Mouse (Mus musculus) myocyte (in vitro differentiated cells): ENCODE measurements around the gene Clpb. TPM values are rescaled to one million over a fixed set of nuclear protein-coding genes. Genes with fewer than 3 reads are reported as not detected.

Experiments used
- H3K27me3 ChIP-seq: one replicate; pipeline ENCODE4 v1.6.1; 2011; ENCODE audit not compliant: control insufficient read depth, insufficient read depth, insufficient read length
- H3K36me3 ChIP-seq: one replicate; pipeline ENCODE4 v1.6.1; 2011; ENCODE audit not compliant: control insufficient read depth, insufficient read depth
- H3K4me2 ChIP-seq: one replicate; pipeline ENCODE4 v1.6.1; 2011; ENCODE audit warnings: low read depth, control low read depth
- H3K4me3 ChIP-seq: one replicate; pipeline ENCODE4 v1.5.1; 2011; ENCODE audit warnings: mild to moderate bottlenecking, control low read depth, moderate library complexity
- H3K79me2 ChIP-seq: one replicate; pipeline ENCODE4 v1.6.1; 2011; ENCODE audit not compliant: control insufficient read depth, insufficient read depth
- H3ac ChIP-seq: one replicate; pipeline ENCODE4 v1.6.1; 2011; ENCODE audit not compliant: control insufficient read depth, insufficient read length
- CEBPB ChIP-seq: IDR thresholded peaks from 2 replicates; pipeline ENCODE4 v1.6.1; 2011; ENCODE audit warnings: mild to moderate bottlenecking, moderate library complexity; ENCODE audit not compliant: poor library complexity, insufficient read depth, severe bottlenecking
- E2F4 ChIP-seq: IDR thresholded peaks from one replicate; pipeline ENCODE4 v1.6.1; 2011; ENCODE audit warnings: mild to moderate bottlenecking, control low read depth, moderate library complexity; ENCODE audit not compliant: insufficient read depth
- MAX ChIP-seq: IDR thresholded peaks from one replicate; pipeline ENCODE4 v1.6.1; 2011; ENCODE audit warnings: low read depth, mild to moderate bottlenecking, control low read depth
- MYOD1 ChIP-seq, 3 experiments: IDR thresholded peaks; one replicate each; pipeline ENCODE4 v1.6.1; 2011; ENCODE audit warnings: control low read depth in 2 of 3, low read depth in 2 of 3, mild to moderate bottlenecking in 2 of 3, moderate library complexity in 1 of 3; ENCODE audit not compliant: insufficient read length in 2 of 3, control insufficient read depth in 1 of 3
- MYOG ChIP-seq, 3 experiments: IDR thresholded peaks; one replicate each; pipeline ENCODE4 v1.6.1; 2011; ENCODE audit warnings: control low read depth in 2 of 3, low read depth in 2 of 3, mild to moderate bottlenecking in 2 of 3; ENCODE audit not compliant: insufficient read length in 2 of 3, control insufficient read depth in 1 of 3, insufficient read depth in 1 of 3
- POLR2A ChIP-seq: IDR thresholded peaks from one replicate; pipeline ENCODE4 v1.6.1; 2011; ENCODE audit warnings: low read depth, mild to moderate bottlenecking, control low read depth, moderate library complexity; ENCODE audit not compliant: insufficient read length
- POLR2AphosphoS2 ChIP-seq: IDR thresholded peaks from one replicate; pipeline ENCODE4 v1.6.1; 2011; ENCODE audit warnings: low read depth, control low read depth; ENCODE audit not compliant: insufficient read length
- REST ChIP-seq: IDR thresholded peaks from one replicate; pipeline ENCODE4 v1.6.1; 2011; ENCODE audit warnings: mild to moderate bottlenecking, control low read depth, moderate library complexity; ENCODE audit not compliant: insufficient read depth, insufficient read length
- SRF ChIP-seq: IDR thresholded peaks from one replicate; pipeline ENCODE4 v1.6.1; 2011; ENCODE audit warnings: low read depth; ENCODE audit not compliant: control insufficient read depth, insufficient read length
- TCF12 ChIP-seq: IDR thresholded peaks from one replicate; pipeline ENCODE4 v1.6.1; 2011; ENCODE audit warnings: mild to moderate bottlenecking, control low read depth; ENCODE audit not compliant: poor library complexity, insufficient read depth, severe bottlenecking
- TCF3 ChIP-seq: IDR thresholded peaks from one replicate; pipeline ENCODE4 v1.6.1; 2011; ENCODE audit warnings: low read depth, control low read depth; ENCODE audit not compliant: insufficient read length
- USF1 ChIP-seq: IDR thresholded peaks from one replicate; pipeline ENCODE4 v1.6.1; 2011; ENCODE audit warnings: low read depth, mild to moderate bottlenecking, control low read depth, moderate library complexity
- polyA plus RNA-seq: library from polyadenylated mRNA; unstranded; fragments of >200 nt; fragmentation: generic; extraction: Trizol; gene quantifications from one replicate; pipeline ENCODE4 v1.2.1, GENCODE M21; 2012; ENCODE audit warnings: missing spikeins

Gene Clpb
- polyA plus RNA-seq, 1 experiment, result 114 TPM

- no peak overlapping the region for H3ac ChIP-seq
- H3K79me2 ChIP-seq, result no peaks in the 10 kb centered on the region
- peaks cover 3% of the 10 kb centered on the region for H3K36me3 ChIP-seq
- TF ChIP-seq USF1 (no peak), E2F4 (no peak), SRF (no peak), TCF3 (no peak), MYOG (IDR thresholded peaks at IDR 0.05; ENCODE audit: control insufficient read depth in 1 of 3, insufficient read depth in 1 of 3, insufficient read length in 2 of 3, low read depth in 2 of 3) (no peak), REST (no peak), MAX (no peak), MYOD1 (IDR thresholded peaks at IDR 0.05; ENCODE audit: control insufficient read depth in 1 of 3, insufficient read length in 2 of 3, low read depth in 2 of 3) (no peak)
- H3K4me3 ChIP-seq, result no peak overlapping the region
- H3K27me3 ChIP-seq, result no peaks in the 10 kb centered on the region
- H3K4me2 ChIP-seq, result no peak overlapping the region
These were observed 69.6 kb downstream of the Clpb start for GRCm38 (mm10) chr7:101733042-101733441.

- no peaks in the 10 kb centered on the region for H3K27me3 ChIP-seq
- no peak overlapping the region for H3K4me3 ChIP-seq
- no peaks in the 10 kb centered on the region for H3K79me2 ChIP-seq
- peaks cover 3% of the 10 kb centered on the region for H3K36me3 ChIP-seq
- H3K4me2 ChIP-seq, result no peak overlapping the region
- TF ChIP-seq USF1, result no peak
- TF ChIP-seq E2F4, result no peak
- no peak for TF ChIP-seq CEBPB
- no peak for TF ChIP-seq POLR2A
- no peak for TF ChIP-seq MYOD1 (IDR thresholded peaks at IDR 0.05; ENCODE audit: control insufficient read depth in 1 of 3, insufficient read length in 2 of 3, low read depth in 2 of 3)
- TF ChIP-seq POLR2AphosphoS2, result no peak
- no peak for TF ChIP-seq TCF12
- no peak for TF ChIP-seq SRF
- no peak for TF ChIP-seq MAX
- no peak for TF ChIP-seq REST
- TF ChIP-seq TCF3, result no peak
- TF ChIP-seq MYOG (IDR thresholded peaks at IDR 0.05; ENCODE audit: control insufficient read depth in 1 of 3, insufficient read depth in 1 of 3, insufficient read length in 2 of 3, low read depth in 2 of 3), result no peak
- no peak overlapping the region for H3ac ChIP-seq
These were observed 71.9 kb downstream of the Clpb start for GRCm38 (mm10) chr7:101735297-101735696.

GRCm38 (mm10) chr7:101737735-101738134, 74.3 kb downstream of the Clpb start:
- no peaks in the 10 kb centered on the region for H3K27me3 ChIP-seq
- no peak overlapping the region for H3ac ChIP-seq
- TF ChIP-seq CEBPB (no peak), USF1 (no peak), REST (no peak), POLR2A (no peak), TCF12 (no peak), MAX (no peak), MYOD1 (IDR thresholded peaks at IDR 0.05; ENCODE audit: control insufficient read depth in 1 of 3, insufficient read length in 2 of 3, low read depth in 2 of 3) (no peak), POLR2AphosphoS2 (no peak), TCF3 (no peak), E2F4 (no peak), MYOG (IDR thresholded peaks at IDR 0.05; ENCODE audit: control insufficient read depth in 1 of 3, insufficient read depth in 1 of 3, insufficient read length in 2 of 3, low read depth in 2 of 3) (no peak)
- H3K4me2 ChIP-seq, result no peak overlapping the region
- H3K4me3 ChIP-seq, result no peak overlapping the region
- no peaks in the 10 kb centered on the region for H3K36me3 ChIP-seq
- no peaks in the 10 kb centered on the region for H3K79me2 ChIP-seq

GRCm38 (mm10) chr7:101739602-101740001, 76.2 kb downstream of the Clpb start:
- Histone ChIP-seq H3ac (no peak overlapping the region), H3K4me3 (no peak overlapping the region), H3K36me3 (no peaks in the 10 kb centered on the region), H3K4me2 (no peak overlapping the region), H3K27me3 (no peaks in the 10 kb centered on the region), H3K79me2 (no peaks in the 10 kb centered on the region)
- TF ChIP-seq MYOD1 (IDR thresholded peaks at IDR 0.05; ENCODE audit: control insufficient read depth in 1 of 3, insufficient read length in 2 of 3, low read depth in 2 of 3) (peak in 2 of 3 experiments; percentile 43 to 51), MYOG (IDR thresholded peaks at IDR 0.05; ENCODE audit: control insufficient read depth in 1 of 3, insufficient read depth in 1 of 3, insufficient read length in 2 of 3, low read depth in 2 of 3) (peak in 2 of 3 experiments; percentile 42 to 58), TCF3 (no peak)

GRCm38 (mm10) chr7:101743487-101743886, 80.1 kb downstream of the Clpb start:
- no peak for TF ChIP-seq CEBPB
- no peak for TF ChIP-seq POLR2AphosphoS2
- TF ChIP-seq POLR2A, result no peak
- TF ChIP-seq REST, result no peak
- no peak for TF ChIP-seq MAX
- TF ChIP-seq TCF12, result no peak
- TF ChIP-seq MYOD1 (IDR thresholded peaks at IDR 0.05; ENCODE audit: control insufficient read depth in 1 of 3, insufficient read length in 2 of 3, low read depth in 2 of 3), result no peak
- H3K79me2 ChIP-seq, result no peaks in the 10 kb centered on the region
- H3K4me2 ChIP-seq, result no peak overlapping the region
- no peaks in the 10 kb centered on the region for H3K27me3 ChIP-seq
- H3K36me3 ChIP-seq, result no peaks in the 10 kb centered on the region
- no peak overlapping the region for H3ac ChIP-seq
- H3K4me3 ChIP-seq, result no peak overlapping the region
